Mouse (Mus musculus) heart, adult 9 months (tissue): ENCODE measurements around the gene Faap100.

Experiments used
- DNase-seq, 2 experiments: peaks; one replicate each; pipeline ENCODE4 v3.0.0; 2022; ENCODE audit warnings: low spot score in 2 of 2

Faap100 gene

DNA sequence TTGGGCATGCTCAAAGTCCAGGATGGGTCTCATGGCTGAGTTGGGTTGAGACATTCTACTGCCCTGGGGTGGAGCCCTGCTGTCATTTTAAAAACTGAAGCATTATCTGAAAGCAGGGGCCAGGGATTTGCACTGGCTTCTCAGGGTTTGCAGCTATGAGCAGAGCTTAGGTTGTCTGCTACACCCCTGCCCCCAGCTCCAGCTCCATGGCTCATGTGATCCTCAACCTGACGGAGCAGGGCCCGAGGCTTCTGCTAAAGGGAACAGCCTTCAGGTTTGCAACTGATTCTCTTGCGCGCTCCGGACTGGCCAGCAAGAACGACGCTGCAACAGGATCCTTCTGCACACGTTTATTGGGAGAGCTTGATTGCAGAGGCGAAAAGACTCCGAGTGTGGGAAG, 58.4 kb downstream of the Faap100 start:
- DNase-seq, result no peak

DNA sequence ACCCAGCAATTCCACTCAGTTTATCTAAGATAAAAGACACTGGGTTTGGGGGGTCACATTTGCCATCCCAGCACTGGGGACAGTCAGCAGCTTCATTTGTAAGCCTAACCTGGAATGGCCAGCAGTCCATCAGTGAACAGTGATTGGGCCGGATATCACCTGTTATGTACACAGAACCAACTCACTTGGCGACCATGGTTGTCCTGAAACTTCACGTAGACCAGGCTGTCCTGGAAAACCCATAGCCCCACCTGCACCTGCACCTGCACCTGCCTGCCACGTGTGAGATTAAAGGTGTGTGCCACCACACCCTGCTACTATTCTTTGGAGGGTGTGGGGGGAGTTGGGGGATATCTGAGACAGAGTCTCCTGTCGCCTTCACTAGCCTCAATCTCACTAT, 59.3 kb downstream of the Faap100 start:
- no peak for DNase-seq
